Mouse (Mus musculus) intestine, embryonic 14.5 days (tissue): ENCODE measurements around the gene 4933430I17Rik. TPM values are rescaled to one million over a fixed set of nuclear protein-coding genes. Genes with fewer than 3 reads are reported as not detected.

Source experiments
- ATAC-seq: fragments of 200-750 bp; cut with Nextera tagmentation; replicated peaks from 2 replicates; pipeline ENCODE4 v1.8.0; 2017; ENCODE audit warnings: low read depth, moderate number of reproducible peaks, moderate TSS enrichment, moderate library complexity; ENCODE audit not compliant: low FRiP score, low TSS enrichment
- DNase-seq: peaks from one replicate; pipeline ENCODE4 v3.0.0-alpha.2; 2018; ENCODE audit warnings: low spot score
- H3K27ac ChIP-seq: fragments of 300-500 bp; sonication (generic); 2 replicates; pipeline ENCODE4 v1.5.1; 2014; ENCODE audit warnings: low read depth, mild to moderate bottlenecking, control low read depth
- H3K27me3 ChIP-seq: fragments of 300-500 bp; sonication (generic); replicated peaks from 2 replicates; pipeline ENCODE4 v1.6.1; 2014; ENCODE audit warnings: low read length, control low read depth; ENCODE audit not compliant: control insufficient read depth, insufficient read depth
- H3K36me3 ChIP-seq: fragments of 300-500 bp; sonication (generic); 2 replicates; pipeline ENCODE4 v1.6.1; 2014; ENCODE audit warnings: low read length, control low read depth; ENCODE audit not compliant: control insufficient read depth, insufficient read depth
- H3K4me1 ChIP-seq: fragments of 300-500 bp; sonication (generic); replicated peaks from 2 replicates; pipeline ENCODE4 v1.6.1; 2014; ENCODE audit warnings: low read length, control low read depth, mixed read lengths; ENCODE audit not compliant: control insufficient read depth, insufficient read depth
- H3K4me2 ChIP-seq: fragments of 300-500 bp; sonication (generic); 2 replicates; pipeline ENCODE4 v1.6.1; 2014; ENCODE audit warnings: low read length
- H3K4me3 ChIP-seq: fragments of 300-500 bp; sonication (generic); 2 replicates; pipeline ENCODE4 v1.5.1; 2014; ENCODE audit warnings: low read depth, low read length, control low read depth, mixed read lengths
- H3K9ac ChIP-seq: fragments of 300-500 bp; sonication (generic); 2 replicates; pipeline ENCODE4 v1.6.1; 2014; ENCODE audit warnings: mild to moderate bottlenecking, low read length
- H3K9me3 ChIP-seq: fragments of 300-500 bp; sonication (generic); 2 replicates; pipeline ENCODE4 v1.6.1; 2016; ENCODE audit warnings: low read length, control low read depth; ENCODE audit not compliant: control insufficient read depth
- WGBS: fragments of 180-500 bp; shearing (Covaris S2); extraction: QIAGEN DNeasy Blood & Tissue Kit; methylation state at CpG from one replicate; pipeline ENCODE4 v1.1.7; 2014; 5-methylcytosine and 5-hydroxymethylcytosine counted together
- polyA plus RNA-seq: library from polyadenylated mRNA; unstranded; fragments of >200 nt; fragmentation: Nextera tagmentation; extraction: Ambion mirVana; gene quantifications from 2 replicates; pipeline ENCODE4 v1.2.1, GENCODE M21; 2014

Gene 4933430I17Rik
- polyA plus RNA-seq, 1 experiment from 2014 or later: 0.26 TPM

DNA sequence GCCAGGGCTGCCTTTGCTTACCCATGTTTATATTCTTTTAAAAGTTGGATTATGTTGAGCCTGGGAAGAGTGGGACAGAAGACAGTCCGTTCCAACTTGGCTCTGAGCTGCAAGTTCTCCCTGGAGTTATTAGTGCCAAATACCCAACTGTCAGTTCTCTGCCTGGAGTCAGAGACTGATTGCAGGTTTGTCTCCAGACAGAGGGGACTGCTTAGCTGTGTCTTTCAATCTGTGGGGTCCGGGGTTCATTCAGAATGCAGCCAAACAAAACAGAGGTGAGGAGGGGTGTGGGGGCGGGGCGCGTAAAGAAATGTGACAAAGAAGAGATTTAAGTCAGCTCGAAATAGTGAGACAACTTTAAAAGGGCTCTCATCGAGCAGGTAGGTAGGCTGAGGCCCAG, 23.6 kb upstream of the 4933430I17Rik start:
- H3K27me3 ChIP-seq: no peaks in the 10 kb centered on the region
- no peak for ATAC-seq

DNA sequence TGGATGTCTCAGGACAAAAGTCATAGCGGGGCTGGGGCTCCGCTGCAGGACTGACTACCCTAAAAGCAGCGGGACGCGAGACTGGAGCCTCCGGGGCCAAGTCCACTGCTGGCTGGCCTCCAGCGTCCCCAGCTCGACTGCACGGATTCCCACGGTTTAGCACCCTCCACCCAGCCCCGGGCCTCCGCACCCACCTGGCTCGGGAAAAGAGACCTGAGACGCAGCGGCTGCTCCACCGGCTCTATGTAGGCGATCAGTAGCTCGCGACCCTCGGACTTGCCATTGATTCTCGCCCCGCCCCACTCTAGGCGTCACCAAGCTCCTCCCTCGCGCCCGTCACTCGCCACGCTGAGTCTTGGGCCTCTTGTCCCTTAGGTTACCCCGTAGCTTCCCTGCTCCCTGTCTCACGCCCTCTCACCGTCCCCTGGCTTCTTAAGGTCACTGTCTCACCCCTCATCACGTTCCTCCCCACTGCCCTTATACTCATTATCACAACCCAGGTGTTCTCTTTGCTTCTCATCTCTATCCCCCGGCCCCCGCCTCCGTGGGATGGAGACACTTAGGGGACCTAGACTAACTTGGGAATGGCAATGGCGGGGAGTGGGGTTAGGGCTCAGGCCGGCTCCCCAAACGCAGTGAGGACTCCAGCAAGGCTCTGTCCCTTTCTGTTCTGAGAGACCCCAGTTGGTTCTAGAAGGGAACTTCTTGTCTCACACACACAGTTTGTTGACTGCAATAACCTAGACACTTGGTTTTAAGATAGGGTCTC, 23.0 kb upstream of the 4933430I17Rik start:
- peak overlapping the region; percentile 84 for H3K27ac ChIP-seq
- peaks cover 23% of the 10 kb centered on the region for H3K36me3 ChIP-seq
- peak overlapping the region; percentile 85 for H3K4me3 ChIP-seq
- no peaks in the 10 kb centered on the region for H3K9me3 ChIP-seq
- DNase-seq (peak; percentile 97), ATAC-seq (peak; percentile 90)
- peak overlapping the region; percentile 70 for H3K9ac ChIP-seq
- 3% methylated on average over 38 of the region's 38 CpGs for WGBS
- no peaks in the 10 kb centered on the region for H3K27me3 ChIP-seq
- H3K4me2 ChIP-seq: peak overlapping the region; percentile 60
- H3K4me1 ChIP-seq: 0 out of 2 replicates have a peak, but pooled peaks cover 5% of the 10 kb centered on the region

More for the DNA sequence above, 23.6 kb upstream of the 4933430I17Rik start:
- no peak for DNase-seq
- Histone ChIP-seq H3K27ac (peak overlapping the region; percentile 84), H3K9ac (peak overlapping the region; percentile 70), H3K4me2 (peak overlapping the region; percentile 60), H3K9me3 (no peaks in the 10 kb centered on the region), H3K4me3 (peak overlapping the region; percentile 85), H3K36me3 (peaks cover 20% of the 10 kb centered on the region), H3K4me1 (0 out of 2 replicates have a peak, but pooled peaks cover 5% of the 10 kb centered on the region)
- 3% methylated on average over 7 of the region's 7 CpGs for WGBS

DNA sequence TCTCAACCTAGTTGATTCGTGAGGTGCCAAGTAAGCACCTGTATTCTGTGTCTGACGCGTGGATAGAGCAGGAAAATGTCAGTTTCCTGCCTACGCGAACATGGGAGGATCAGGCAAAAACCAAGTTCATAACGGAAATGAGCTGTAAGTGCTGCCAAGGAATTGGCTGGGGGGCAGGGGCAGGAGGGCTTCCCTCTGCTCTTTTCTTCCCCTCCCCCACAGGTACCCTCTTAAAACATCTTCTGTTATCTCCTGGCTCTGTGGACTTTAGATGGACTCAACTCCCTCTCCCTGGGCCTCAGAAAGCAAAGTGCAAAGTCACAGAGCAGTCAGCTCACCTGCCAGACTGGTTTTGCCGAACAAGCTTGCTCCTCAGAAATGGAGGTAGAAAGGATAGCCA, 22.2 kb upstream of the 4933430I17Rik start:
- ATAC-seq (peak; percentile 47; the same call in 1 of the 2 replicates), DNase-seq (peak; percentile 68)
- Histone ChIP-seq H3K4me2 (peak overlapping the region; percentile 60), H3K4me1 (0 out of 2 replicates have a peak, but pooled peaks cover 5% of the 10 kb centered on the region), H3K27me3 (no peaks in the 10 kb centered on the region), H3K4me3 (no peak overlapping the region), H3K36me3 (peaks cover 30% of the 10 kb centered on the region), H3K9me3 (no peaks in the 10 kb centered on the region), H3K9ac (no peak overlapping the region), H3K27ac (peak overlapping the region; percentile 84)
- WGBS: 49% methylated on average over 7 of the region's 7 CpGs

DNA sequence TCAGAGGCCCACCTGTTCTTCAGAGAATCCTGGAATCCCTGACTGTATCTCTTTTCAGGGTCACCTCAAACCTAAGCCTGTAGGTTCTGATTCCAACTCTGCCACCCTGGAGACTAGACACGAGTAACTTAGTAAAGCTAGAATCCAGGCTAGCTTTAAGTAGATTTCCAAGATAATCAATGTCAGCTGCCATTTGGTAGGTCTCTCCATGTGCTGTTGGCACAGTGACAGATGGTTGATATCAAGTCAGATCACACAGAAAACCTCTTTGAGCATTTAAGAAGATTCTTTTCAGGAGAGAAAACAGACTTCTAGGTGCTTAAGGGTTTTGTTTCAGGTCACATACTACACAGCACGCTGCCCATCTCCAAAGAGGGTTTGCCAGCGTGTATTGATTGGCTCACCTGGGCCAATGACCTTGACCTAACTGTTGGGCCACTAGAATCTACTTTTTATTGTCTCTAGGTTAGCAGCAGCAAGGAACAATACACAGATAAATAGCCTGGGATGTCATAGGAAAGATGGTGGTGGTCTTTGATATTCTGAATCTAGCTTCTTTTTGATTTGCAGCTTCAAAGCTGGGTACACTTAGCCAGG, 21.7 kb upstream of the 4933430I17Rik start, which contains the start of gene Hdhd3:
TSS of gene Hdhd3 (minus strand) at position 94 of the 597 bp plus-strand sequence.
- WGBS: 80% methylated on average over 3 of the region's 3 CpGs
- Histone ChIP-seq H3K9ac (peak within 1 kb of the TSS; percentile 70), H3K4me1 (0 out of 2 replicates have a peak, but pooled peaks cover 5% of the 10 kb centered on the region), H3K4me2 (peak within 1 kb of the TSS; percentile 60), H3K27me3 (no peaks in the 10 kb centered on the region), H3K4me3 (peak within 1 kb of the TSS; percentile 85), H3K36me3 (peaks cover 30% of the 10 kb centered on the region), H3K27ac (peak within 1 kb of the TSS; percentile 84), H3K9me3 (no peaks in the 10 kb centered on the region)
- no peak for DNase-seq
- no peak for ATAC-seq

GRCm38 (mm10) chr4:62505991-62506390, 19.2 kb upstream of the 4933430I17Rik start:
- DNase-seq: no peak
- WGBS: 89% methylated on average over 3 of the region's 3 CpGs
- no peak for ATAC-seq

GRCm38 (mm10) chr4:62506798-62507197, 18.4 kb upstream of the 4933430I17Rik start:
- Histone ChIP-seq H3K9ac (no peak overlapping the region), H3K4me3 (no peak overlapping the region), H3K27ac (no peak overlapping the region), H3K4me2 (no peak overlapping the region), H3K9me3 (no peaks in the 10 kb centered on the region), H3K27me3 (no peaks in the 10 kb centered on the region), H3K4me1 (0 out of 2 replicates have a peak, but pooled peaks cover 3% of the 10 kb centered on the region), H3K36me3 (peaks cover 49% of the 10 kb centered on the region)
- 62% methylated on average over 2 of the region's 2 CpGs for WGBS
- ATAC-seq: no peak
- DNase-seq: no peak

More at GRCm38 (mm10) chr4:62505991-62506390, 19.2 kb upstream of the 4933430I17Rik start:
- no peaks in the 10 kb centered on the region for H3K27me3 ChIP-seq
- H3K9ac ChIP-seq: no peak overlapping the region
- peaks cover 41% of the 10 kb centered on the region for H3K36me3 ChIP-seq
- H3K9me3 ChIP-seq: no peaks in the 10 kb centered on the region
- no peak overlapping the region for H3K27ac ChIP-seq
- H3K4me2 ChIP-seq: no peak overlapping the region
- 0 out of 2 replicates have a peak, but pooled peaks cover 5% of the 10 kb centered on the region for H3K4me1 ChIP-seq
- H3K4me3 ChIP-seq: no peak overlapping the region

DNA sequence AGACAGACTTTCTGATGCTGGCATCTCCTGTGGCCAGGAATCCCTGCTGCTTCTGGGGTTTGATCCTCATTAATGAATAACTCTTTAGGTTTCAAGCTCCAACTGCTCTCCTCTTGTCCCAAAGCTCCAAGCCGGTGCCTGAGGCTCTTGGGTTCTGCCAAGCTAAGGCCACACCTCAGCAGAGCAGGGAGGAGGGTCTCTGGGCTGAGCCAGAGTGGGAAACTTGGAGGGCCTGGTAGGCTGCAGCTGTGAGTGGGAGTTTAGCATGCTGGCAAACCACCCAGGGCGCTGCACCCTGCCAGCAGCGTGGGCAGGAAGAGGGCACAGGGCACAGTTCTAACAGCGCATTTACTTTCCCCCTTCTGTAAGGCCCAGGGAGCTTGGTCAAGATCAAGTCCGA, 16.3 kb upstream of the 4933430I17Rik start:
- Histone ChIP-seq H3K27me3 (no peaks in the 10 kb centered on the region), H3K4me1 (no peaks in the 10 kb centered on the region), H3K4me3 (no peak overlapping the region), H3K9me3 (no peaks in the 10 kb centered on the region), H3K9ac (no peak overlapping the region), H3K36me3 (peaks cover 70% of the 10 kb centered on the region), H3K27ac (no peak overlapping the region), H3K4me2 (no peak overlapping the region)
- DNase-seq (no peak), ATAC-seq (no peak)
- 90% methylated on average over 5 of the region's 5 CpGs for WGBS

GRCm38 (mm10) chr4:62509946-62510345, 15.2 kb upstream of the 4933430I17Rik start:
- Histone ChIP-seq H3K9me3 (no peaks in the 10 kb centered on the region), H3K27ac (no peak overlapping the region), H3K4me2 (no peak overlapping the region), H3K4me3 (no peak overlapping the region), H3K4me1 (no peaks in the 10 kb centered on the region), H3K27me3 (no peaks in the 10 kb centered on the region), H3K36me3 (peaks cover 71% of the 10 kb centered on the region), H3K9ac (no peak overlapping the region)
- WGBS: 93% methylated on average over 11 of the region's 11 CpGs
- DNase-seq (no peak), ATAC-seq (no peak)
